Mouse (Mus musculus) ES-Bruce4 (cell line): ENCODE measurements around the gene Foxp1. TPM values are rescaled to one million over a fixed set of nuclear protein-coding genes. Genes with fewer than 3 reads are reported as not detected.

ENCODE experiments used
- H3K27ac ChIP-seq: 2 replicates; pipeline ENCODE4 v1.5.1; 2012; ENCODE audit warnings: low read length, inconsistent platforms; ENCODE audit not compliant: insufficient read depth
- H3K27me3 ChIP-seq: 2 replicates; pipeline ENCODE4 v1.6.1; 2012; ENCODE audit warnings: mild to moderate bottlenecking, low read length, inconsistent platforms; ENCODE audit not compliant: control insufficient read depth, poor library complexity, insufficient read depth, severe bottlenecking
- H3K36me3 ChIP-seq: 2 replicates; pipeline ENCODE4 v1.6.1; 2012; ENCODE audit warnings: inconsistent platforms, mild to moderate bottlenecking, low read length, moderate library complexity; ENCODE audit not compliant: control insufficient read depth, poor library complexity, insufficient read depth, severe bottlenecking
- H3K4me1 ChIP-seq: one replicate; pipeline ENCODE4 v1.8.1; 2011; ENCODE audit warnings: low read length; ENCODE audit not compliant: control insufficient read depth, insufficient read depth
- H3K4me3 ChIP-seq: 2 replicates; pipeline ENCODE4 v1.5.1; 2011; ENCODE audit warnings: low read depth, mild to moderate bottlenecking, low read length
- H3K9ac ChIP-seq: 2 replicates; pipeline ENCODE4 v1.6.1; 2012; ENCODE audit warnings: low read depth, mild to moderate bottlenecking, inconsistent platforms; ENCODE audit not compliant: poor library complexity, severe bottlenecking
- H3K9me3 ChIP-seq: replicated peaks from 2 replicates; pipeline ENCODE4 v1.6.1; 2012; ENCODE audit warnings: mild to moderate bottlenecking, low read length, inconsistent platforms; ENCODE audit not compliant: control insufficient read depth, poor library complexity, insufficient read depth, severe bottlenecking
- CTCF ChIP-seq: IDR thresholded peaks from one replicate; pipeline ENCODE4 v1.8.1; 2011; ENCODE audit warnings: low read depth, low read length
- EP300 ChIP-seq: IDR thresholded peaks from 2 replicates; pipeline ENCODE4 v1.6.1; 2011; ENCODE audit warnings: low read depth, low read length; ENCODE audit not compliant: insufficient read depth
- POLR2A ChIP-seq: IDR thresholded peaks from one replicate; pipeline ENCODE4 v1.8.1; 2011; ENCODE audit warnings: low read length; ENCODE audit not compliant: insufficient read depth
- polyA plus RNA-seq: library from polyadenylated mRNA; stranded (reverse); fragments of >200 nt; gene quantifications from 2 replicates; pipeline ENCODE4 v1.2.4, GENCODE M21; 2011; ENCODE audit warnings: low read depth; ENCODE audit not compliant: missing spikeins, insufficient read depth, insufficient read length

Foxp1 gene
- polyA plus RNA-seq, 1 experiment: 33.5 TPM

DNA sequence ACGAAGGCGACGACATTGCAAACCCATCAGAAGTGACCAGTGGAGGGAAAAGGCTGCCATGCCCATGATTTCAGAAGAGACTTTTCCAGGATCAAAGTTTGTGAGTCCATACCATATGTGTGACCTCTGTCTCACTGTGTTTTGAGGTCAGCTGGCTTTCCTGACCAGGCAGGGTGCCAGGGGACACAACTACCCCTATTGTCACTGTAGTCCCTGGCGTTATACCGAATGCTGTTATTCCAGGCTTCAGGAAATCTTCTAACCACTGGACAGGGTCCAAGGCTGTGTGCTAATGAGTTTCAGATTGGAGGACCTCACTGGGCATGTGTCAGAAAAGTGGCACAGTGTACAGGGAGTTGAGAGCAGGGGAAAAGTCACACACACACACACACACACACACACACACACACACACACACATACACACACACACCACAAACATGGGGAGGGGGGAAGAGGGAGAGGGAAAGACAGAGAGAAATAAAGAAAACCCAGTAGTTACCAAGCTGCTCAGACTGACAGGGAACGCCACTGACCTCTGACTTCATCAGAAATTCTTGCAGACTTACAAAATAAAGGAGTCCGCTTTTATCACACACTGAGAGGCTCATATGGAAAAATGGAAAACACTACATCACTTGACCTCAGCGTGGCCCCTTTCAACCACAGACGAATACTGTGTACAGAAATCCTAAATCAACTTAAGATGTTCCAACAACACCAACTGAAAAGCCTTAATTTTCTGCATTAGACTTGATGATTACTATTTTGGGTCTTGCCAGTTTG, 456.8 kb downstream of the Foxp1 start:
- H3K4me3 ChIP-seq: no peak overlapping the region
- H3K27ac ChIP-seq: no peak overlapping the region
- no peaks in the 10 kb centered on the region for H3K4me1 ChIP-seq
- H3K36me3 ChIP-seq: no peaks in the 10 kb centered on the region
- H3K27me3 ChIP-seq: no peaks in the 10 kb centered on the region
- TF ChIP-seq EP300 (no peak), POLR2A (no peak), CTCF (no peak)
- H3K9ac ChIP-seq: no peak overlapping the region
- H3K9me3 ChIP-seq: no peaks in the 10 kb centered on the region

DNA sequence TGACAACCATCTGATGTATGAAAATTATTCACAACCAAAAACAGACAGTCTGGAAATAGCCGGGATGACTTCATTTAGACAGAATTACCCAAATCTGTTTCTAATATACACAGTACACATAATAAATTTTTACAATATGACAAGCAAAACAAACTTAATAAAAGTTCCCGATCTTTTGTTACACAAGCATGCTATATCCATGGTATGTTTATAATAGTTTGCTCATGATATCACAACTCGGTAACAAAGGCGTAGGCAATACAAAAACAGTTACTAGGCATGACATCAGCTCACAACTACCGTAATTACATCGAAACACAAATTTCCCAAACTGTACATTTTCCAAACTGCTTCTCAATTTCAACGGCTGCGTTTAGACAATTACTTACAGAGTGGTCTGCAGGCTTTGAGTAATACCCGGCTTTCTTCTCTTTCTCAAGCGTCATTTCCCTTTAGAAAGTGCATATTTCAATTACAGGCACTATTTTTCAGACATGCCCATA, 458.5 kb downstream of the Foxp1 start:
- no peaks in the 10 kb centered on the region for H3K9me3 ChIP-seq
- no peaks in the 10 kb centered on the region for H3K27me3 ChIP-seq
- no peaks in the 10 kb centered on the region for H3K36me3 ChIP-seq
- no peak overlapping the region for H3K4me3 ChIP-seq
- no peak overlapping the region for H3K27ac ChIP-seq
- TF ChIP-seq POLR2A: no peak
- TF ChIP-seq EP300: no peak
- no peak overlapping the region for H3K9ac ChIP-seq
- H3K4me1 ChIP-seq: no peaks in the 10 kb centered on the region

DNA sequence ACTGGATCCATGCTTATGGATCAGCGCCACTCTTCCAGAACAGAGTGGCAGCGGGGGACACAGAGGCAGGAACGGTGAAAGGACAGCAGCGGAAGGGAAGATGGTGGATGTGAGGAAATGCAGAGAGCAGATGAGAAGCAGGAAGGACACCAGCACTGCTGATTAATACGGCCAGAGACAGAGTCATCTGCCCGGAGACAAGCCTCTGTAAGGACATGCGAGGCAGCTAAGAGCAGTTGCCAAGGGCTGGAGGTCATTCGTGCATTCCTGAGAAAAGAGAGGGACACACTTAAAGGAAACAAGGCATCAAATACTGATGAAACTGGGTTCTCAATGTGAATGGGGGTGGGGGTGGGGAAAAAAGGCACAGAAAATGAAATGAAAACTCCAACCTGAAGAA, 459.6 kb downstream of the Foxp1 start:
- Histone ChIP-seq H3K9me3 (no peaks in the 10 kb centered on the region), H3K27ac (no peak overlapping the region), H3K9ac (no peak overlapping the region), H3K27me3 (no peaks in the 10 kb centered on the region), H3K36me3 (no peaks in the 10 kb centered on the region), H3K4me3 (no peak overlapping the region), H3K4me1 (no peaks in the 10 kb centered on the region)
- no peak for TF ChIP-seq POLR2A
- TF ChIP-seq EP300: no peak
- TF ChIP-seq CTCF: no peak

DNA sequence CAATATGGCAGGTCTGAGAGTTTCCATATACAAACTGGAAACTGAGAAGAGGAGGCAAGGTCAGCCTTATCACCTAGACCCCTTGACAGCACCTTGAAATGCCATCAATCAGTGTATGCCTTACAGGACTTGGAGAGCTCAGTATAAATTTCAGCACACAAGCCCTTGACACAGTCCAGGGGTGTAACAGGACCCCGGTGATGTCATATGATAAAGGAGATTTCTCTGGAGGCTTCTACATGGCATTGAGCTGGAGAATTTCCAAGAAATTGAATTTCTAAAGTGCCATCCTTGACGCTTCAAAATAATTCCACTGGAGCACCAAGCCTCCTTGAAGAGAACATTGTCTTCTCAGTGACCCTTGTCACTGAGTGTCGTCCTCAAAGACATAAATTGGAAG, 463.8 kb downstream of the Foxp1 start:
- TF ChIP-seq POLR2A (no peak), CTCF (no peak), EP300 (no peak)
- H3K4me1 ChIP-seq: no peaks in the 10 kb centered on the region
- H3K4me3 ChIP-seq: no peak overlapping the region

DNA sequence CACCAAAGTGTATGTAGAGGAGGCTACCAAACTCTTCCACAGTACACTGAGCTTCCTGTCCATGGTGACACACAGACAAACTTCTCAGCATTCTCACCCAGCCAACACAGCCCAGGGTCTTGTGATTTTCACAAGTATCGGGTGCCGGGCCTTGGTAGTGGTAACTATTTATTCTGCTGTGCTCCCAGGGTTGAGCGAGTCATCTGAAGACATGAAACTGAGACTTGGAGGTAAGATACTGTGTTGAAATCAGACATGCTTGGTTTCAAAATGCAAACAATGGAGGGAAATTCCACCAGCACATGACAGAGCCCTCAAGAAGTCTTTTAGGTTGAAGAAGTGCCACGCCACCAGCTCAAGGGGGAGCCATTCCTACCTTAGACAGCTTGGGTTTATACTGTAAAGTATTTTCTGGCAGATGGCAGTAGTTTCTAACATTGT, 465.4 kb downstream of the Foxp1 start:
- H3K27me3 ChIP-seq: no peaks in the 10 kb centered on the region
- no peaks in the 10 kb centered on the region for H3K9me3 ChIP-seq
- no peak overlapping the region for H3K4me3 ChIP-seq
- no peak overlapping the region for H3K9ac ChIP-seq
- no peaks in the 10 kb centered on the region for H3K4me1 ChIP-seq
- H3K36me3 ChIP-seq: no peaks in the 10 kb centered on the region
- no peak for TF ChIP-seq POLR2A
- H3K27ac ChIP-seq: no peak overlapping the region

More for the DNA sequence above, 463.8 kb downstream of the Foxp1 start:
- H3K9me3 ChIP-seq: no peaks in the 10 kb centered on the region
- H3K36me3 ChIP-seq: no peaks in the 10 kb centered on the region
- no peak overlapping the region for H3K27ac ChIP-seq
- no peaks in the 10 kb centered on the region for H3K27me3 ChIP-seq
- no peak overlapping the region for H3K9ac ChIP-seq

DNA sequence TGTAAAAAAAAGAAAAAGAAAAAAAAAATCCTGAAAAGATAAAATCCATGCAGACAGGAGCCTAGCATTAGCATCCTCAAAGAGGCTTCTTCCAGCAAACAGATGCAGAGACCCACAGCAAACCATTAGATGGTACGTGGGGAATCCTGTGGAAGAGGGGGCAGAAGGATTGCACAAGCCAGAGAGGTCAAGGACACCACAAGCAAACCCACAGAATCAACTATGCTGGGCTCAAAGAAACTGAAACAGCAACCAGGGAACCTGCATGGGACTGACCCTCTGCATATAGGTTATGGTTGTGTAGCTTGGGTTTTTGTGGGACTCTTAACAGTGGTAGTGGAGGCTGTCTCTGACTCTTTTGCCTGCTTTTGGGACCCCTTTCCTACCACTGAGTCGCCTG, 466.1 kb downstream of the Foxp1 start:
- no peaks in the 10 kb centered on the region for H3K9me3 ChIP-seq
- TF ChIP-seq EP300 (no peak), CTCF (no peak), POLR2A (no peak)
- no peaks in the 10 kb centered on the region for H3K27me3 ChIP-seq
- no peak overlapping the region for H3K27ac ChIP-seq
- H3K4me3 ChIP-seq: no peak overlapping the region
- H3K9ac ChIP-seq: no peak overlapping the region
- H3K36me3 ChIP-seq: no peaks in the 10 kb centered on the region
- H3K4me1 ChIP-seq: no peaks in the 10 kb centered on the region
